ENCODE assay signal across 8 mouse cellular contexts in genomic region chr8:70607898-70608748, GRCm38 (mm10). TPM values are rescaled to one million over a fixed set of nuclear protein-coding genes. Genes with fewer than 3 reads are reported as not detected.
DNase-seq lines count a peak whose midpoint lies in the region; ATAC-seq and TF ChIP-seq lines count a peak whose summit lies in the region.

No protein-coding gene starts in this region.

- peak overlapping the region; percentile 97 for H3K27ac ChIP-seq in left cerebral cortex, adult 2 months
- H3K27ac ChIP-seq in forebrain, embryonic 11.5 days (ENCODE audit: low read depth, low read length): peak overlapping the region; percentile 41
- peak overlapping the region; percentile 87 for H3K27ac ChIP-seq in hindbrain, embryonic 13.5 days
- peak overlapping the region; percentile 99 for H3K27ac ChIP-seq in limb, embryonic 13.5 days
- peak overlapping the region; percentile 63 for H3K27ac ChIP-seq in midbrain, postnatal 0 days (ENCODE audit: low read depth, low read length)

- intact Hi-C loops in left cerebral cortex, adult 2 months (cut with DNase I): no loop called here

- 3% methylated on average over 80 of the region's 84 CpGs for WGBS in forebrain, embryonic 11.5 days
- WGBS in hindbrain, embryonic 13.5 days: 2% methylated on average over 77 of the region's 84 CpGs
- 1% methylated on average over 76 of the region's 84 CpGs for WGBS in limb, embryonic 13.5 days
- 1% methylated on average over 61 of the region's 84 CpGs for WGBS in midbrain, postnatal 0 days

- peak overlapping the region; percentile 88 for H3K4me2 ChIP-seq in forebrain, embryonic 11.5 days (ENCODE audit: low read depth, low read length, severe bottlenecking)
- peak overlapping the region; percentile 79 for H3K4me2 ChIP-seq in hindbrain, embryonic 13.5 days
- H3K4me2 ChIP-seq in limb, embryonic 13.5 days (replicated peaks): peak overlapping the region; percentile 91
- peak overlapping the region; percentile 59 for H3K4me2 ChIP-seq in midbrain, postnatal 0 days (ENCODE audit: low read depth, low read length, poor library complexity, severe bottlenecking)

- peaks cover 25% of the 10 kb centered on the region for H3K4me1 ChIP-seq in forebrain, embryonic 11.5 days (replicated peaks; ENCODE audit: control insufficient read depth, insufficient read depth, low read length)
- peaks cover 79% of the 10 kb centered on the region for H3K4me1 ChIP-seq in hindbrain, embryonic 13.5 days (replicated peaks)
- peaks cover 43% of the 10 kb centered on the region for H3K4me1 ChIP-seq in limb, embryonic 13.5 days
- peaks cover 26% of the 10 kb centered on the region for H3K4me1 ChIP-seq in midbrain, postnatal 0 days (ENCODE audit: insufficient read depth, low read length)

- no peak for TF ChIP-seq CTCF in left cerebral cortex, adult 2 months (IDR thresholded peaks at IDR 0.05)
- no peak for TF ChIP-seq CTCF in midbrain, postnatal 0 days (IDR thresholded peaks at IDR 0.05)

- no peaks in the 10 kb centered on the region for H3K9me3 ChIP-seq in forebrain, embryonic 11.5 days (ENCODE audit: control insufficient read depth, low read length)
- no peaks in the 10 kb centered on the region for H3K9me3 ChIP-seq in hindbrain, embryonic 13.5 days
- H3K9me3 ChIP-seq in limb, embryonic 13.5 days: no peaks in the 10 kb centered on the region
- no peaks in the 10 kb centered on the region for H3K9me3 ChIP-seq in midbrain, postnatal 0 days (ENCODE audit: low read length)

- no peaks in the 10 kb centered on the region for H3K36me3 ChIP-seq in forebrain, embryonic 11.5 days (ENCODE audit: control insufficient read depth, insufficient read depth, low read length)
- no peaks in the 10 kb centered on the region for H3K36me3 ChIP-seq in hindbrain, embryonic 13.5 days
- H3K36me3 ChIP-seq in limb, embryonic 13.5 days: peaks cover 7% of the 10 kb centered on the region
- H3K36me3 ChIP-seq in midbrain, postnatal 0 days (ENCODE audit: insufficient read depth, low read length): no peaks in the 10 kb centered on the region

- ATAC-seq in forebrain, embryonic 11.5 days (replicated peaks; ENCODE audit: low FRiP score): no peak
- no peak for ATAC-seq in hindbrain, embryonic 13.5 days (ENCODE audit: low FRiP score)
- ATAC-seq in limb, embryonic 13.5 days (ENCODE audit: low FRiP score, low read depth): no peak
- peak; percentile 74 for ATAC-seq in midbrain, postnatal 0 days (ENCODE audit: low FRiP score)
- no peak for ATAC-seq in monocyte, adult 5-6 weeks (replicated peaks; ENCODE audit: insufficient number of reproducible peaks, low FRiP score, low TSS enrichment, poor library complexity, severe bottlenecking)

- peak overlapping the region; percentile 92 for H3K9ac ChIP-seq in forebrain, embryonic 11.5 days (ENCODE audit: low read length)
- H3K9ac ChIP-seq in hindbrain, embryonic 13.5 days: peak overlapping the region; percentile 93
- H3K9ac ChIP-seq in limb, embryonic 13.5 days: peak overlapping the region; percentile 91
- H3K9ac ChIP-seq in midbrain, postnatal 0 days (replicated peaks; ENCODE audit: low read length, poor library complexity, severe bottlenecking): peak overlapping the region; percentile 80

- H3K4me3 ChIP-seq in left cerebral cortex, adult 2 months: peak overlapping the region; percentile 98
- peak overlapping the region; percentile 75 for H3K4me3 ChIP-seq in forebrain, embryonic 11.5 days (ENCODE audit: low read depth, low read length)
- peak overlapping the region; percentile 75 for H3K4me3 ChIP-seq in hindbrain, embryonic 13.5 days
- peak overlapping the region; percentile 78 for H3K4me3 ChIP-seq in limb, embryonic 13.5 days
- H3K4me3 ChIP-seq in midbrain, postnatal 0 days (ENCODE audit: low read depth, low read length): peak overlapping the region; percentile 69

- peaks cover 4% of the 10 kb centered on the region; the same call in 1 of the 2 replicates for H3K27me3 ChIP-seq in forebrain, embryonic 11.5 days (ENCODE audit: control insufficient read depth, insufficient read depth, low read length)
- 0 out of 2 replicates have a peak, but pooled peaks cover 2% of the 10 kb centered on the region for H3K27me3 ChIP-seq in hindbrain, embryonic 13.5 days
- no peaks in the 10 kb centered on the region for H3K27me3 ChIP-seq in limb, embryonic 13.5 days
- H3K27me3 ChIP-seq in midbrain, postnatal 0 days (ENCODE audit: insufficient read depth, low read length): no peaks in the 10 kb centered on the region

- peak in 1 of 2 experiments; percentile 59 for DNase-seq in left cerebral cortex, adult 2 months (ENCODE audit: extremely low spot score in 1 of 2, low spot score in 2 of 2)
- no peak for DNase-seq in left cerebral cortex, adult 9 months (ENCODE audit: low spot score in 2 of 2)
- DNase-seq in adrenal gland, postnatal 25 days: peak; percentile 63
- DNase-seq in forebrain, embryonic 11.5 days (ENCODE audit: low spot score): peak; percentile 79
- DNase-seq in midbrain, postnatal 0 days (ENCODE audit: low spot score): peak; percentile 73

RNA-seq across cellular contexts. Expression of gene Ssbp4, which starts 0.5 kb away (rescaled TPM):
- 100 to 1,000 TPM; 221 to 261 TPM for total RNA-seq in left cerebral cortex, adult 2 months (2021)
- 82.0 and 88.2 TPM in 2 replicates for total RNA-seq in adrenal gland, postnatal 25 days (2021)
- 113 and 127 TPM in 2 replicates for polyA plus RNA-seq in forebrain, embryonic 11.5 days (2014; fragmentation: Nextera tagmentation; extraction: Ambion mirVana)
- 122 and 132 TPM in 2 replicates for polyA plus RNA-seq in hindbrain, embryonic 13.5 days (2015; fragmentation: Nextera tagmentation; extraction: Ambion mirVana)
- 115 and 131 TPM in 2 replicates for polyA plus RNA-seq in limb, embryonic 13.5 days (2015; fragmentation: Nextera tagmentation; extraction: Ambion mirVana)
- 279 and 392 TPM in 2 replicates for total RNA-seq in midbrain, postnatal 0 days (2014; rRNA removed)
- polyA plus RNA-seq in midbrain, postnatal 0 days (2015; fragmentation: Nextera tagmentation; extraction: Ambion mirVana): 230 and 247 TPM in 2 replicates
- total RNA-seq in monocyte, adult 5-6 weeks (2017): 83.1 to 151 TPM (median 94.1 TPM) in 3 replicates

RNA-seq across cellular contexts. Expression of gene Lrrc25, which starts 7.8 kb away (rescaled TPM):
- total RNA-seq in left cerebral cortex, adult 2 months (2021): under 1 TPM; 0.70 to 0.96 TPM
- total RNA-seq in adrenal gland, postnatal 25 days (2021): 1.0 and 2.2 TPM in 2 replicates
- 1.2 and 1.4 TPM in 2 replicates for polyA plus RNA-seq in forebrain, embryonic 11.5 days (2014; fragmentation: Nextera tagmentation; extraction: Ambion mirVana)
- polyA plus RNA-seq in hindbrain, embryonic 13.5 days (2015; fragmentation: Nextera tagmentation; extraction: Ambion mirVana): 1.5 and 1.9 TPM in 2 replicates
- 1.9 and 2.3 TPM in 2 replicates for polyA plus RNA-seq in limb, embryonic 13.5 days (2015; fragmentation: Nextera tagmentation; extraction: Ambion mirVana)
- 1.8 and 2.2 TPM in 2 replicates for total RNA-seq in midbrain, postnatal 0 days (2014; rRNA removed)
- 0.74 and 1.4 TPM in 2 replicates for polyA plus RNA-seq in midbrain, postnatal 0 days (2015; fragmentation: Nextera tagmentation; extraction: Ambion mirVana)
- total RNA-seq in monocyte, adult 5-6 weeks (2017): 28.5 to 42.6 TPM (median 42.2 TPM) in 3 replicates

RNA-seq across cellular contexts. Expression of gene Isyna1, which starts 13.9 kb away (rescaled TPM):
- total RNA-seq in left cerebral cortex, adult 2 months (2021): 10 to 100 TPM; 52.9 to 55.3 TPM
- 89.7 and 101 TPM in 2 replicates for total RNA-seq in adrenal gland, postnatal 25 days (2021)
- 98.1 and 109 TPM in 2 replicates for polyA plus RNA-seq in forebrain, embryonic 11.5 days (2014; fragmentation: Nextera tagmentation; extraction: Ambion mirVana)
- polyA plus RNA-seq in hindbrain, embryonic 13.5 days (2015; fragmentation: Nextera tagmentation; extraction: Ambion mirVana): 121 and 125 TPM in 2 replicates
- 162 and 165 TPM in 2 replicates for polyA plus RNA-seq in limb, embryonic 13.5 days (2015; fragmentation: Nextera tagmentation; extraction: Ambion mirVana)
- total RNA-seq in midbrain, postnatal 0 days (2014; rRNA removed): 176 and 180 TPM in 2 replicates
- 140 and 146 TPM in 2 replicates for polyA plus RNA-seq in midbrain, postnatal 0 days (2015; fragmentation: Nextera tagmentation; extraction: Ambion mirVana)
- 9.3 to 16.3 TPM (median 15.3 TPM) in 3 replicates for total RNA-seq in monocyte, adult 5-6 weeks (2017)

RNA-seq across cellular contexts. Expression of gene Gdf15, which starts 24.1 kb away (rescaled TPM):
- total RNA-seq in left cerebral cortex, adult 2 months (2021): not detected
- 2.2 and 5.7 TPM in 2 replicates for total RNA-seq in adrenal gland, postnatal 25 days (2021)
- polyA plus RNA-seq in forebrain, embryonic 11.5 days (2014; fragmentation: Nextera tagmentation; extraction: Ambion mirVana): not detected in 2 replicates
- 0.12 and 0.14 TPM in 2 replicates for polyA plus RNA-seq in hindbrain, embryonic 13.5 days (2015; fragmentation: Nextera tagmentation; extraction: Ambion mirVana)
- 0.18 TPM in 1 of 2 replicates, not detected in the other for polyA plus RNA-seq in limb, embryonic 13.5 days (2015; fragmentation: Nextera tagmentation; extraction: Ambion mirVana)
- 0.22 and 1.8 TPM in 2 replicates for total RNA-seq in midbrain, postnatal 0 days (2014; rRNA removed)
- polyA plus RNA-seq in midbrain, postnatal 0 days (2015; fragmentation: Nextera tagmentation; extraction: Ambion mirVana): 0.26 and 0.32 TPM in 2 replicates
- total RNA-seq in monocyte, adult 5-6 weeks (2017): 0.19 to 3.8 TPM in 2 of 3 replicates, not detected in the other

RNA-seq across cellular contexts. Expression of gene Pgpep1, which starts 52.1 kb away (rescaled TPM):
- total RNA-seq in left cerebral cortex, adult 2 months (2021): 10 to 100 TPM; 15.5 to 17.5 TPM
- 98.1 and 129 TPM in 2 replicates for total RNA-seq in adrenal gland, postnatal 25 days (2021)
- polyA plus RNA-seq in forebrain, embryonic 11.5 days (2014; fragmentation: Nextera tagmentation; extraction: Ambion mirVana): 70.9 and 73.8 TPM in 2 replicates
- polyA plus RNA-seq in hindbrain, embryonic 13.5 days (2015; fragmentation: Nextera tagmentation; extraction: Ambion mirVana): 103 and 105 TPM in 2 replicates
- 68.2 and 71.1 TPM in 2 replicates for polyA plus RNA-seq in limb, embryonic 13.5 days (2015; fragmentation: Nextera tagmentation; extraction: Ambion mirVana)
- 40.2 and 60.6 TPM in 2 replicates for total RNA-seq in midbrain, postnatal 0 days (2014; rRNA removed)
- polyA plus RNA-seq in midbrain, postnatal 0 days (2015; fragmentation: Nextera tagmentation; extraction: Ambion mirVana): 37.6 and 50.6 TPM in 2 replicates
- total RNA-seq in monocyte, adult 5-6 weeks (2017): 2.3 to 4.9 TPM (median 3.3 TPM) in 3 replicates

Comparison
In these comparisons a context has a peak if more than half of its experiments do, and no peak if none do; other contexts are left out.
1. DNase-seq: peak in adrenal gland, postnatal 25 days (single experiment), forebrain, embryonic 11.5 days (single experiment) and midbrain, postnatal 0 days (single experiment); none in left cerebral cortex, adult 9 months (0 of 2).
2. H3K27ac ChIP-seq: peak in every context shown above with its lines; median percentile 99 in limb, embryonic 13.5 days; 97 in left cerebral cortex, adult 2 months; 87 in hindbrain, embryonic 13.5 days; 63 in midbrain, postnatal 0 days; 41 in forebrain, embryonic 11.5 days.
3. Peak in every context shown above with its lines, with median percentiles within 50 percentile points of each other: H3K4me3 ChIP-seq, H3K4me2 ChIP-seq and H3K9ac ChIP-seq.